Mouse (Mus musculus) midbrain, embryonic 14.5 days (tissue): ENCODE data around the gene Cyb561a3. TPM values are rescaled to one million over a fixed set of nuclear protein-coding genes. Genes with fewer than 3 reads are reported as not detected.

Experiments used
- ATAC-seq: fragments of 200-750 bp; cut with Nextera tagmentation; 2 replicates; pipeline ENCODE4 v1.8.0; 2017; ENCODE audit warnings: moderate number of reproducible peaks, moderate library complexity; ENCODE audit not compliant: low FRiP score, low TSS enrichment
- DNase-seq: peaks from one replicate; pipeline ENCODE4 v3.0.0-alpha.2; 2015
- H3K27ac ChIP-seq: fragments of 300-500 bp; sonication (generic); replicated peaks from 2 replicates; pipeline ENCODE4 v1.5.1; 2014; ENCODE audit warnings: mild to moderate bottlenecking, low read depth, low read length, moderate library complexity
- H3K27me3 ChIP-seq: fragments of 300-500 bp; sonication (generic); 2 replicates; pipeline ENCODE4 v1.6.1; 2014; ENCODE audit warnings: low read length, control low read depth, mixed read lengths; ENCODE audit not compliant: control insufficient read depth, insufficient read depth
- H3K36me3 ChIP-seq: fragments of 300-500 bp; sonication (generic); 2 replicates; pipeline ENCODE4 v1.6.1; 2014; ENCODE audit warnings: low read length, control low read depth; ENCODE audit not compliant: control insufficient read depth, insufficient read depth
- H3K4me1 ChIP-seq: fragments of 300-500 bp; sonication (generic); 2 replicates; pipeline ENCODE4 v1.6.1; 2014; ENCODE audit warnings: mild to moderate bottlenecking, antibody characterized with exemption, low read length, control low read depth; ENCODE audit not compliant: control insufficient read depth, insufficient read depth
- H3K4me2 ChIP-seq: fragments of 300-500 bp; sonication (generic); 2 replicates; pipeline ENCODE4 v1.6.1; 2014; ENCODE audit warnings: mild to moderate bottlenecking, low read length, moderate library complexity
- H3K4me3 ChIP-seq: fragments of 300-500 bp; sonication (generic); replicated peaks from 2 replicates; pipeline ENCODE4 v1.5.1; 2014; ENCODE audit warnings: low read depth, low read length
- H3K9ac ChIP-seq: fragments of 300-500 bp; sonication (generic); replicated peaks from 2 replicates; pipeline ENCODE4 v1.6.1; 2014; ENCODE audit warnings: mild to moderate bottlenecking, low read length, moderate library complexity
- H3K9me3 ChIP-seq: fragments of 300-500 bp; sonication (generic); 2 replicates; pipeline ENCODE4 v1.6.1; 2016; ENCODE audit warnings: low read length, control low read depth, mixed read lengths; ENCODE audit not compliant: control insufficient read depth
- WGBS: fragments of 180-500 bp; shearing (Covaris S2); extraction: QIAGEN DNeasy Blood & Tissue Kit; methylation state at CpG from one replicate; pipeline ENCODE4 v1.1.7; 2014; 5-methylcytosine and 5-hydroxymethylcytosine counted together
- polyA plus RNA-seq: library from polyadenylated mRNA; unstranded; fragments of >200 nt; fragmentation: Nextera tagmentation; extraction: Ambion mirVana; gene quantifications from 2 replicates; pipeline ENCODE4 v1.2.1, GENCODE M21; 2014

Gene Cyb561a3
- polyA plus RNA-seq, 1 experiment from 2014 or later: 20.5 TPM

DNA sequence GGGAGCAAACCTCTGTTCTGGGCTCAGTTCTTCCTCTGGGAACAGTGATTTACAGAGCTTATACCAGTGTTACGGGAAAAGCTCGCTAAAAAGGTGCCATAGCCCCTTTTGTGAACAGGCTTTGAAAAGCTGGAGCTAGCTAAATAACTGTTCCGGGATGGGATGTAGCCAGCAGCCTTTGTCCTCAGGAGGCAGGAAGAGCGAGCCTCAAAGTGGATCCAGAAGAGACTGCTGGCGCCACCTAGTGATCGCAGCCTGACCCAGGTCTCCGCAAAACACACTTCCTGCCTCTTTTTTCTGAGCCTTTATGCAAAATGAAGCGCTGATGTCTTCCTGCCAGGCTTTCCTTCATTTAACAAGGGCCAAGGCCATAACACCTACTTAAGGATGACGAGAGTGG lies 25.8 kb downstream of the Cyb561a3 start:
- Histone ChIP-seq H3K4me2 (peak overlapping the region; percentile 68), H3K27ac (peak overlapping the region; percentile 97), H3K27me3 (no peaks in the 10 kb centered on the region), H3K9ac (peak overlapping the region; percentile 78), H3K9me3 (no peaks in the 10 kb centered on the region), H3K4me3 (peak overlapping the region; percentile 33), H3K36me3 (peaks cover 23% of the 10 kb centered on the region), H3K4me1 (peaks cover 26% of the 10 kb centered on the region)
- WGBS: under 1% methylated on average over 9 of the region's 9 CpGs
- DNase-seq (peak; percentile 96), ATAC-seq (peak; percentile 67; the same call in 1 of the 2 replicates)

DNA sequence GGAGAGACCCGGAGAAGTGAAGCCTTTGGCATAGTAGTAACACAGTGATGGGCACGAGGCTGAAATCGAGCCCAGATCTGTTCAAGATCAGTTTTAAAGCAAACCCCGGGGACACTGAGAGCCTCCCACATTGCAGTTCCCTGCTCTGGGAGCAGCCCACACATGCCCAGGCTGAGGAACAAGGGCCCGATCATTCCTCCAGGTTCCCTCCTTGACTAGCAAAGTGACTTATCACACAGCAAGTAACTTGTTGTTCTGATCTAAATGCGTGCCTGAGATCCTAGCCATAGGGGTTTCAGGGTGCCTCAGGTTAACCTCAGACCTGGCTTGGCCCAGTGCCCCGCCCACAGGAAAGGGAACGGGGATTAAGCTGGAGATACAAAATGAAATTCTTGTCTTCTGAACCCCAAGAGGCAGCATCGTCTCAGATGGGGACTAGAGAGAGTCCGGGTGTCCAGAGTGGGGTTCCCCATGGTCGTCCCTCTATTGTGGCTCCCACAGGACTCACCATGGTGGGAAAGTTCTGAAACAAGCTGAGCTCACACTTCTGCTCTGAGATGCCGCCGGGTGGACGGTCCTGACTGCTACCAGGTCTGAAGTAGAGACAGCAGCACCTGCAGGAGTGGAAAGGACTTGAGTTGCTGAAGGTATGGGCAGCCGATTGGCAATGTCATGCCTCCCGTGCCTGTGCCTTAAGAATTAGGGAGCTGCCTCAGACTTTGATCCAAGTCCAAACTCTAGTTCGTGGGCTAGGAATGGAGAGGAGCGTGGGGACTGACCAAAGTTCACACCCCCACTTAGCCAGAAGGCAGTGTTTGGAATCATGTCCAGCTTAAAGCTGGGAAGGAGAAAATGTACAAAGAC lies 26.9 kb downstream of the Cyb561a3 start:
- ATAC-seq (no peak), DNase-seq (no peak)
- no peak overlapping the region for H3K4me3 ChIP-seq
- no peaks in the 10 kb centered on the region for H3K9me3 ChIP-seq
- H3K27me3 ChIP-seq: no peaks in the 10 kb centered on the region
- H3K27ac ChIP-seq: no peak overlapping the region
- H3K4me2 ChIP-seq: peak overlapping the region; percentile 79; the same call in 1 of the 2 replicates
- H3K9ac ChIP-seq: no peak overlapping the region; the same call in 1 of the 2 replicates
- WGBS: 89% methylated on average over 18 of the region's 18 CpGs
- H3K4me1 ChIP-seq: peaks cover 26% of the 10 kb centered on the region
- peaks cover 31% of the 10 kb centered on the region for H3K36me3 ChIP-seq

DNA sequence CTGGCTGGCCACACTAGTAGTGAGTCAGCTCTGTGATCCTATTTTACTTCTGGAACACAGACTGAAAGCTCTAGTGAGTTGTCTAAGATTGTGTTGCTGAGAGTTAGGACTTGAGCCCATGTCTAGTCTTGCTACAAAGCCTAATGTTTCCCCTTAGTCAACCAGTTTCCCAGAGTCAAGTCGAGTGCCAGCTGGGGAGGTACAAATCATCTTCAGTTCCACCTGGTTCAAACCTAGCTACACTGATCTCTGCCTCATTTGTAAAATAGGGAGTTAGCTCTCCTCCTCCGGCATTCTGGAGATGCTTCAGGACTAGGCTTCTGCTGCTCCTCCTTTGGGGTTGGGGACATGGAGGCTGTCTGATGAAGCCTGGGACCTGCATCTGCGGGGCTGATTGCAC lies 27.6 kb downstream of the Cyb561a3 start:
- Histone ChIP-seq H3K27me3 (no peaks in the 10 kb centered on the region), H3K27ac (peak overlapping the region; percentile 89), H3K9ac (peak overlapping the region; percentile 86), H3K4me2 (peak overlapping the region; percentile 79), H3K4me1 (peaks cover 26% of the 10 kb centered on the region), H3K4me3 (peak overlapping the region; percentile 88), H3K9me3 (no peaks in the 10 kb centered on the region), H3K36me3 (peaks cover 33% of the 10 kb centered on the region)
- DNase-seq (peak; percentile 11), ATAC-seq (no peak)
- 68% methylated on average over 3 of the region's 3 CpGs for WGBS

DNA sequence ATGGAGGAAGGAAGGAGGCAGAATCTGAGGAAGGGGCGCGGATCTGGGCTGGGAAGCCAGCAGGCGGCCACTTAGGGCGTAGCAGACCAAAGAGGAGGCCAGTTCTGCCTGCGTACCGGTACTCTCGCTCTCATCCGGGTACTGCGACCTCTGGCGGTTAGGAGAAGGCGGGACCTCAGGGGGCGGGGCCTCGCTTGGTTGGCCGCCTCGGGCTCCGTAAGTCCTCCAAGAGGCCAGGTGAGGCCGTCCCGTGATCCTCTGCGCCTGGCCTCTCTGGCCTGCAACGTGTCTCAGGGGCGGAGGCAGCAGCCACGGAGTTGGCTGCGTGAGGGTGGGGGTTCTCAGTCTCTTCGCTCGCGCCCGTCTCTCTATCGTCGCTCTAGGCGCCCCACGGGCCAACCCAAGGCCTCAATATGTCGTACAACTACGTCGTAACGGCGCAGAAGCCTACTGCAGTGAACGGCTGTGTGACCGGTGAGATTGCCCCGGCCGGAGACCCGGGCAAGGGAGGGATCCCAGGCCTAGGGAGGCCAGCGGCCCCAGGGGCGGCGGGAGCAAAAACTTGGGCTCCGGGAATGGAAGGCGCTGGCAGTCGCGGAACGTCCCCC lies 28.4 kb downstream of the Cyb561a3 start, which contains the start of the genes Ddb1 and Tkfc:
Ddb1 (plus strand) TSS at position 35 of the 608 bp plus-strand sequence.
Tkfc (minus strand) TSS at position 362 of the 608 bp plus-strand sequence.
- ATAC-seq: peak; percentile 96
- under 1% methylated on average over 49 of the region's 49 CpGs for whole genome bisulfite sequencing
- peaks cover 36% of the 10 kb centered on the region for H3K36me3 ChIP-seq
- peak within 1 kb of the TSS; percentile 86 for H3K9ac ChIP-seq
- peak within 1 kb of the TSS; percentile 89 for H3K27ac ChIP-seq
- no peaks in the 10 kb centered on the region for H3K9me3 ChIP-seq
- H3K27me3 ChIP-seq: no peaks in the 10 kb centered on the region
- H3K4me3 ChIP-seq: peak within 1 kb of the TSS; percentile 88
- peak; percentile 100 for DNase-seq
- peak within 1 kb of the TSS; percentile 79 for H3K4me2 ChIP-seq
- H3K4me1 ChIP-seq: peaks cover 26% of the 10 kb centered on the region

DNA sequence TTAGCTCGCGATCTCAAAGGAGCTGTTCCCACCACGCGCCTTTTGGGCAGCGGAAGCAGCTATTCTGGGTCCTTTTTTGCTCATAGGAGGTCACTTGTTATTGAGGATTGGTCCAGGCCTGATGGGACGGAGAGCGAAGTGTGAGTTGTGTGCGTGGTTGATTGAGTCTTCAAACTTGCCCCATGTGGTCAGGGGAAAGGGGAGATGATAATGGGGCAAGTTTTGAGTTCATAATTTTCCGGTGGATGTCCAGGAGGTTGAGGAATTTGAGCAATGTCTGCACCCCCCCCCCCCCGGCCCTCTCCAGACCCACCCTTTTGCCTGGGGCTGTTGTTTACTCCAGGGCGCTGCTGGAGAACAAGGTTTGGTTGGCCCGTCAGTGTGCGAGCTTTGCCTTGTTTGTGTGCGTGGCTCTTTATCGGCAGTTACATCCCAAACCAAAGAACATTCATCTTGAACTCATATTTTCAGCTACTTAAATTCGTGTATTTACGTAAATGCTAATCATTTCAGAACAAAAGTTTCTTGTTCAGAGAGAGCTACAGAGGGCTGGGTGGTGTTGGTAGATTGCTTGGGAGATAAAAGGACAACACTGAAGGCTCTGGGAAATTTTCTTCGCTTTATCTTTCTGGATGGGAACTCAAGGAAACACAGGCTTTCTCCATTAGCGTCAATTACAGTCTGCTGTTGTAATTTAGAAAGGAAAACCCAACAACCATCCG lies 29.1 kb downstream of the Cyb561a3 start:
- H3K27me3 ChIP-seq: no peaks in the 10 kb centered on the region
- ATAC-seq (0 out of 2 replicates have a peak, but pooled peaks have one; percentile 0), DNase-seq (peak; percentile 14)
- H3K4me1 ChIP-seq: peaks cover 26% of the 10 kb centered on the region
- H3K9me3 ChIP-seq: no peaks in the 10 kb centered on the region
- peak overlapping the region; percentile 78 for H3K27ac ChIP-seq
- peak overlapping the region; percentile 79 for H3K4me2 ChIP-seq
- peaks cover 40% of the 10 kb centered on the region for H3K36me3 ChIP-seq
- peak overlapping the region; percentile 88 for H3K4me3 ChIP-seq
- 8% methylated on average over 20 of the region's 20 CpGs for WGBS
- H3K9ac ChIP-seq: peak overlapping the region; percentile 86

DNA sequence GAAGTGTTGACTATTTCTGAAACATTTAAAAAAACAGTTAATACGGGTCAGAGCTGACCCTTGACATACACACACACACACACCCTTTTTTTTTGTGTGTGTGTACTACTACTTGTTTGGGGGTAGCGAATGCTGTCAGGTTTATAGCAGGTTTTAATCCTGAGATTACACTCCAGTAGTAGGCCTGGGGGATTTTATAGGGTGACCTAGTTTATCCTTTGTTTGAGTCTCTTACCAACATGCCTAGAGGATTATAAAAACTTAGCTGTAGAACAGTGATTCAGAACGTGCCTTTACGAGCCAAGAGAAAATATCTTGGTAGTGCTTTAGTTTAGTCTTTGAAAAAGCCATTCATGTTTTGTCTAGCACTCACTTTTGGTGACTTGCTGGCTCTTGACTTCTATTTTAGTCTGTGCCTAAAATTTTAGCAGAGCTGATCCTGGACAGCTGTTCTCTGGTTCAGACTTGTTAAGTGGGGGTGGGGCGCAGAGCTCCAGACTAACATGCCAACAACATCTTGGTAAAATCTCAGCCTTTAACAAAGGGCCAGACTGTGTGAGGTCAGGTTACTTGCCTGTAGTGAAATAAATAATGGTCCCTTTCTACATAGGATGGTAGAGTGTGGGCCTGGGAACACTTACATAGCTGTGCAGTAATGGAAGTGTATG lies 31.7 kb downstream of the Cyb561a3 start:
- H3K4me3 ChIP-seq: no peak overlapping the region
- H3K9ac ChIP-seq: no peak overlapping the region
- ATAC-seq (no peak), DNase-seq (no peak)
- H3K4me2 ChIP-seq: no peak overlapping the region
- peaks cover 16% of the 10 kb centered on the region for H3K4me1 ChIP-seq
- H3K9me3 ChIP-seq: no peaks in the 10 kb centered on the region
- no peaks in the 10 kb centered on the region for H3K27me3 ChIP-seq
- no peak overlapping the region for H3K27ac ChIP-seq
- 96% methylated on average over 5 of the region's 5 CpGs for WGBS
- peaks cover 66% of the 10 kb centered on the region for H3K36me3 ChIP-seq

DNA sequence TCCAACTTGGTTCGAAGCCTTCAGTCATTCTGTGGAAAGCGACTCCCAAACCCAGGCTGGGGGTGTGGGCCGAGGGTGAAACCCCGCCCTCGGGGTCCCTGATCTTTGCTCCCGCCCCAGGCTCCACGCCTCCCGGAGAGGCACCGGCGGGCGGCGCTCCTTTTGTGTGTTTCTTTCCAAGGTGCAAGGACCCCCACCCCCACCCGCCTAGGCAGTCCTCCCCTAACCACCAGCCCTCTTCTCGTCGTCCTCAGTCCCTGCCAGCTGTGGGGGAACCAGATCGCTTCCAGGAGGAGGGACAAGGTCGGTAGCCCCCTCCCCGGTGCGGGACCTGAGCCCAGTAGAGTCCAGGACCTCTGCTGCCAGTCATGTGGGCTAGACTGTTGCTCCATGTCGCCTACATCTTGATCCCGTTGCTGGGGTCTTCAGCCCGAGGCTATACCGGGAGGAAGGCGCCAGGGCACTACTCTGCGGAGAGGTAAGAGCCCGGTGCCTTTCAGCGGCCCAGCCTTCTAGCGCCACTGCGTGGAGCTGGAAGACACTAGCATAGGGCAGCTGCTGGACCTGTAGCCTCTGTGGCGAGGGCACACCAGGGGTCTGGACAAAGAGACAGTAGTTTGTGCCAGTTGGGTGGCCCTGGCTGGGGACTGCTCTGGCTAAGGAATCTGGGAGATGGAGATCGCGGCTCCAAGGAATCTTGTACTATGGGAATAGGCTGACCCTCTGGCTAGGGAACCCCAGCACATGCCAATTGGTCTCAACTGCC lies 57.3 kb downstream of the Cyb561a3 start, which contains the start of gene Vwce:
Vwce (plus strand) TSS at position 108 of the 766 bp plus-strand sequence.
- Histone ChIP-seq H3K9me3 (no peaks in the 10 kb centered on the region), H3K27ac (no peak within 1 kb of the TSS), H3K4me2 (peak within 1 kb of the TSS; percentile 89), H3K27me3 (peaks cover 4% of the 10 kb centered on the region; the same call in 1 of the 2 replicates), H3K36me3 (peaks cover 16% of the 10 kb centered on the region), H3K9ac (peak within 1 kb of the TSS; percentile 52), H3K4me1 (peaks cover 12% of the 10 kb centered on the region), H3K4me3 (peak within 1 kb of the TSS; percentile 39)
- WGBS: 3% methylated on average over 32 of the region's 32 CpGs
- peak; percentile 74 for DNase-seq
- peak; percentile 79 for ATAC-seq
